29 mouse cellular contexts compared by ENCODE assay signal in the genomic region with DNA sequence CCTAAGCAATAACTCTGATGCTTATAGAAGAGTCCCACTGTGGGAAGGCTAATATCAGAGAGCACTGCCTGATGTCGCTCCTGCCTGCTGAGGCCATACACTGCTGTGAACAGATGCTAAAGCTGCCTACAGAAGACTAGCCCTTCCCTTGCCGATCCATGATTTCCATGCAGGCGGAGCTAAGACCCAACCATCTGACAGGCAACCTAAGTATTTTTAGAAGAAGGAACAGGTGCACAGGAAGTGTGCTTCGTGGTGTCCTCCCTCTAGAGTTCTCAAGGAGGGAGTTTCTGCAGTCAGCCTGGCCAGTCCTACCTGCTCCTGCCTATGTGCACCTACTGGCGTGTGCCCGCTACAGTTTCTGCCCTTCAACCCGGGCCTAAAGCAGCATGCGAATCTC.
DNase-seq lines count a peak whose midpoint lies in the region; TF ChIP-seq lines count a peak whose summit lies in the region.
"Had no signal": no experiment of that assay in that cellular context is flagged by ENCODE, and none has a peak within 500 bp of the region (broad histone marks: within the 10 kb centered on the region; RNA-seq: fewer than 3 reads in every experiment).

No protein-coding gene starts in this region.

- H3K27ac ChIP-seq in heart, embryonic 10.5 days, result no peak overlapping the region
- H3K27ac ChIP-seq in midbrain, embryonic 10.5 days (replicated peaks), result no peak overlapping the region
- H3K27ac ChIP-seq: embryonic facial prominence, embryonic 13.5 days; forebrain, embryonic 10.5 days; gastrocnemius, adult 2 months; heart, adult 2 months; heart, embryonic 13.5 days; liver, embryonic 14.5 days; macrophage had no signal

- H3ac ChIP-seq in myocyte (ENCODE audit: control insufficient read depth, insufficient read length), result no peak overlapping the region

- TF ChIP-seq POLR2A in myocyte (IDR thresholded peaks at IDR 0.05; ENCODE audit: insufficient read length, low read depth), result no peak

- peak; percentile 6 for DNase-seq in heart, embryonic 10.5 days (ENCODE audit: low spot score)
- DNase-seq in heart, postnatal 14 days, result no peak
- peak; percentile 50 for DNase-seq in cerebellum, adult 11 months
- DNase-seq in cerebellum, adult 9-10 months, result peak; percentile 79
- no peak for DNase-seq in ovary, postnatal 36 days (ENCODE audit: low spot score)
- no peak for DNase-seq in MN1 (ENCODE audit: low spot score)
- DNase-seq in midbrain, embryonic 10.5 days (ENCODE audit: low spot score), result no peak
- DNase-seq: adrenal gland, adult 2 months; adrenal gland, postnatal 36 days; embryo, embryonic 11 days; gastrocnemius, adult 2 months; gastrocnemius, postnatal 36 days; heart, adult 2 months; heart, postnatal 10 days; kidney, adult 9 months; kidney, postnatal 10 days; liver; lung, adult 2 months; lung, postnatal 10 days; midbrain, embryonic 14.5 days; right cerebral cortex, adult 18-20 months; right cerebral cortex, postnatal 4 days; thymus, postnatal 14 days had no signal

- intact Hi-C loops in heart, postnatal 14 days (cut with DNase I), result no loop called here

- no peaks in the 10 kb centered on the region for H3K79me2 ChIP-seq in myocyte (ENCODE audit: control insufficient read depth, insufficient read depth)

- no peaks in the 10 kb centered on the region for H3K9me3 ChIP-seq in heart, embryonic 10.5 days
- H3K9me3 ChIP-seq in midbrain, embryonic 10.5 days (replicated peaks), result no peaks in the 10 kb centered on the region
- H3K9me3 ChIP-seq: embryonic facial prominence, embryonic 13.5 days; forebrain, embryonic 10.5 days; heart, embryonic 13.5 days had no signal

- WGBS in heart, embryonic 10.5 days, result 88% methylated on average over 8 of the region's 8 CpGs
- 92% methylated on average over 8 of the region's 8 CpGs for WGBS in midbrain, embryonic 10.5 days

- peaks cover 29% of the 10 kb centered on the region for H3K4me1 ChIP-seq in heart, embryonic 10.5 days
- no peaks in the 10 kb centered on the region for H3K4me1 ChIP-seq in midbrain, embryonic 10.5 days
- H3K4me1 ChIP-seq: forebrain, embryonic 10.5 days had no signal

- H3K4me2 ChIP-seq in myocyte (ENCODE audit: low read depth), result peak overlapping the region; percentile 1
- H3K4me2 ChIP-seq: embryonic facial prominence, embryonic 13.5 days; heart, embryonic 13.5 days had no signal

- H3K4me3 ChIP-seq in heart, embryonic 10.5 days, result no peak overlapping the region
- no peak overlapping the region for H3K4me3 ChIP-seq in myocyte
- no peak overlapping the region for H3K4me3 ChIP-seq in midbrain, embryonic 10.5 days
- H3K4me3 ChIP-seq: embryonic facial prominence, embryonic 13.5 days; forebrain, embryonic 10.5 days; gastrocnemius, adult 2 months; heart, adult 2 months; heart, embryonic 13.5 days had no signal

- H3K36me3 ChIP-seq in heart, embryonic 10.5 days, result peaks cover 44% of the 10 kb centered on the region
- peaks cover 39% of the 10 kb centered on the region for H3K36me3 ChIP-seq in myocyte (ENCODE audit: control insufficient read depth, insufficient read depth)
- H3K36me3 ChIP-seq in midbrain, embryonic 10.5 days, result peaks cover 34% of the 10 kb centered on the region

- no peaks in the 10 kb centered on the region for H3K27me3 ChIP-seq in heart, embryonic 10.5 days (ENCODE audit: insufficient read depth, poor library complexity, severe bottlenecking)
- H3K27me3 ChIP-seq in myocyte (ENCODE audit: control insufficient read depth, insufficient read depth, insufficient read length), result no peaks in the 10 kb centered on the region
- no peaks in the 10 kb centered on the region for H3K27me3 ChIP-seq in midbrain, embryonic 10.5 days (ENCODE audit: low read depth, poor library complexity, severe bottlenecking)
- H3K27me3 ChIP-seq: embryonic facial prominence, embryonic 13.5 days; heart, embryonic 13.5 days had no signal

TF ChIP-seq in myocyte, 11 proteins besides CTCF, POLR2A, EP300 and RAD21:
- no peak for TF ChIP-seq USF1 (IDR thresholded peaks at IDR 0.05; ENCODE audit: low read depth)
- TF ChIP-seq MAX (IDR thresholded peaks at IDR 0.05; ENCODE audit: low read depth), result no peak
- peak in 2 of 3 experiments; percentile 57 to 88 for TF ChIP-seq MYOD1 (IDR thresholded peaks at IDR 0.05; ENCODE audit: control insufficient read depth in 1 of 3, insufficient read length in 2 of 3, low read depth in 2 of 3)
- TF ChIP-seq TCF12 (IDR thresholded peaks at IDR 0.05; ENCODE audit: insufficient read depth, poor library complexity, severe bottlenecking), result no peak
- peak in 1 of 3 experiments; percentile 56 for TF ChIP-seq MYOG (IDR thresholded peaks at IDR 0.05; ENCODE audit: control insufficient read depth in 1 of 3, insufficient read depth in 1 of 3, insufficient read length in 2 of 3, low read depth in 2 of 3)
- no peak for TF ChIP-seq CEBPB (IDR thresholded peaks at IDR 0.05; ENCODE audit: insufficient read depth, poor library complexity, severe bottlenecking)
- TF ChIP-seq E2F4 (IDR thresholded peaks at IDR 0.05; ENCODE audit: insufficient read depth), result no peak
- no peak for TF ChIP-seq TCF3 (IDR thresholded peaks at IDR 0.05; ENCODE audit: insufficient read length, low read depth)
- TF ChIP-seq REST (IDR thresholded peaks at IDR 0.05; ENCODE audit: insufficient read depth, insufficient read length), result no peak

Comparison
In these comparisons a context has a peak if more than half of its experiments do, and no peak if none do; other contexts are left out.
1. DNase-seq: peak in heart, embryonic 10.5 days (single experiment), cerebellum, adult 11 months (single experiment) and cerebellum, adult 9-10 months (single experiment); none in heart, postnatal 14 days (0 of 2), ovary, postnatal 36 days (single experiment), MN1 (single experiment) and midbrain, embryonic 10.5 days (single experiment).